ENCODE assay signal across 27 mouse cellular contexts in the genomic region with DNA sequence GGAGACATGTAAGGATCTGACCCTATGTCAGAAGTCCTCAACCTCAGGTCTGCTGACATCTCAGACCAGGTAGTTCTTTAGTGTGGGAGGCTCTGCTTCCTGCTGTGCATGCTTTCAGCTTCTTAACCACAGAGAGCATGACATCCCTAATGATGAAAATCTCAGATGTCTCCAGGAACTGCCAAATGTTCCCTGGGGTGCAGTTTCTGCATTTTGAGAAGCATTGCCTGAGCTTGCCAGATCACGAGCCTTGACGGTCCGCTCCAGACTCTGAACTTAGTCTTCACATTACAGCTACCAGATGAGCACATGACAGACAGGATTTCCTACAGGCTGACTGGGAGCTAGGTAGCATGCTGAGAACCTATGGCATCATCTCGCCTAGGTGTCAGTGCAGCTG. TPM values are rescaled to one million over a fixed set of nuclear protein-coding genes. Genes with fewer than 3 reads are reported as not detected.
A peak's percentile ranks its signal among the peaks of the same experiment; 100 is the strongest.
DNase-seq lines count a peak whose midpoint lies in the region; ATAC-seq and TF ChIP-seq lines count a peak whose summit lies in the region.
"Had no signal": no experiment of that assay in that cellular context is flagged by ENCODE, and none has a peak within 500 bp of the region (broad histone marks: within the 10 kb centered on the region; RNA-seq: fewer than 3 reads in every experiment).

No protein-coding gene starts in this region.

- ATAC-seq in embryonic facial prominence, embryonic 14.5 days (ENCODE audit: low read depth): no peak
- no peak for ATAC-seq in midbrain, postnatal 0 days (ENCODE audit: low FRiP score)
- no peak for ATAC-seq in midbrain, embryonic 13.5 days
- ATAC-seq in megakaryocyte-erythroid progenitor cell, adult 5-6 weeks (replicated peaks; ENCODE audit: low FRiP score, low TSS enrichment, poor library complexity, severe bottlenecking): no peak
- no peak for ATAC-seq in liver, embryonic 12.5 days
- ATAC-seq: midbrain, embryonic 15.5 days; Patski had no signal

- H3K4me2 ChIP-seq in embryonic facial prominence, embryonic 14.5 days (ENCODE audit: low read depth, low read length): no peak overlapping the region
- H3K4me2 ChIP-seq in midbrain, postnatal 0 days (ENCODE audit: low read depth, low read length, poor library complexity, severe bottlenecking): no peak overlapping the region
- H3K4me2 ChIP-seq in midbrain, embryonic 13.5 days (replicated peaks): no peak overlapping the region
- no peak overlapping the region for H3K4me2 ChIP-seq in liver, embryonic 12.5 days
- H3K4me2 ChIP-seq: heart, embryonic 11.5 days; hindbrain, embryonic 15.5 days; limb, embryonic 13.5 days; lung, embryonic 14.5 days; midbrain, embryonic 15.5 days; neural tube, embryonic 13.5 days had no signal

- no peaks in the 10 kb centered on the region for H3K27me3 ChIP-seq in embryonic facial prominence, embryonic 14.5 days (replicated peaks; ENCODE audit: control insufficient read depth, insufficient read depth, low read length)
- H3K27me3 ChIP-seq in embryonic facial prominence, embryonic 10.5 days (replicated peaks; ENCODE audit: low read depth, poor library complexity, severe bottlenecking): no peaks in the 10 kb centered on the region
- no peaks in the 10 kb centered on the region for H3K27me3 ChIP-seq in midbrain, postnatal 0 days (ENCODE audit: insufficient read depth, low read length)
- H3K27me3 ChIP-seq in midbrain, embryonic 13.5 days: no peaks in the 10 kb centered on the region
- H3K27me3 ChIP-seq in liver, embryonic 12.5 days (replicated peaks): no peaks in the 10 kb centered on the region
- H3K27me3 ChIP-seq: hindbrain, embryonic 15.5 days; limb, embryonic 13.5 days; midbrain, embryonic 15.5 days; neural tube, embryonic 13.5 days had no signal

- no peak overlapping the region for H3K4me3 ChIP-seq in embryonic facial prominence, embryonic 14.5 days (ENCODE audit: low read depth, low read length)
- no peak overlapping the region for H3K4me3 ChIP-seq in embryonic facial prominence, embryonic 10.5 days
- H3K4me3 ChIP-seq in midbrain, postnatal 0 days (ENCODE audit: low read depth, low read length): no peak overlapping the region
- no peak overlapping the region for H3K4me3 ChIP-seq in midbrain, embryonic 13.5 days (replicated peaks)
- no peak overlapping the region for H3K4me3 ChIP-seq in liver, embryonic 12.5 days
- H3K4me3 ChIP-seq: gastrocnemius, adult 2 months; hindbrain, embryonic 15.5 days; limb, embryonic 13.5 days; midbrain, embryonic 15.5 days; myocyte; neural tube, embryonic 13.5 days had no signal

- H3K27ac ChIP-seq in embryonic facial prominence, embryonic 14.5 days (replicated peaks; ENCODE audit: low read depth, low read length): no peak overlapping the region
- no peak overlapping the region for H3K27ac ChIP-seq in embryonic facial prominence, embryonic 10.5 days (replicated peaks)
- H3K27ac ChIP-seq in midbrain, postnatal 0 days (ENCODE audit: low read depth, low read length): no peak overlapping the region
- H3K27ac ChIP-seq in midbrain, embryonic 13.5 days: no peak overlapping the region
- no peak overlapping the region for H3K27ac ChIP-seq in liver, embryonic 12.5 days
- H3K27ac ChIP-seq: gastrocnemius, adult 2 months; hindbrain, embryonic 15.5 days; limb, embryonic 13.5 days; liver, embryonic 14.5 days; midbrain, embryonic 15.5 days; neural tube, embryonic 13.5 days had no signal

- 0 out of 2 replicates have a peak, but pooled peaks cover 3% of the 10 kb centered on the region for H3K4me1 ChIP-seq in embryonic facial prominence, embryonic 14.5 days (ENCODE audit: control insufficient read depth, insufficient read depth, low read length)
- H3K4me1 ChIP-seq in embryonic facial prominence, embryonic 10.5 days: no peaks in the 10 kb centered on the region
- H3K4me1 ChIP-seq in midbrain, postnatal 0 days (ENCODE audit: insufficient read depth, low read length): no peaks in the 10 kb centered on the region
- H3K4me1 ChIP-seq in midbrain, embryonic 13.5 days (replicated peaks): peaks cover 25% of the 10 kb centered on the region
- no peaks in the 10 kb centered on the region for H3K4me1 ChIP-seq in liver, embryonic 12.5 days
- H3K4me1 ChIP-seq: midbrain, embryonic 15.5 days had no signal

- DNase-seq in embryonic facial prominence, embryonic 14.5 days (ENCODE audit: low spot score): peak; percentile 48
- DNase-seq in embryonic facial prominence, embryonic 10.5 days (ENCODE audit: low spot score): no peak
- peak; percentile 20 for DNase-seq in midbrain, postnatal 0 days (ENCODE audit: low spot score)
- peak; percentile 33 to 53 for DNase-seq in cerebellum, postnatal 14 days
- no peak for DNase-seq in heart, adult 18-20 months
- DNase-seq: adrenal gland, adult 2 months; gastrocnemius, adult 2 months; kidney, adult 9 months; kidney, postnatal 14 days; layer of hippocampus, postnatal 36 days; lung, embryonic 14.5 days; thymus, postnatal 14 days had no signal

- 36% methylated on average over 4 of the region's 4 CpGs for WGBS in embryonic facial prominence, embryonic 14.5 days
- WGBS in embryonic facial prominence, embryonic 10.5 days: 74% methylated on average over 4 of the region's 4 CpGs
- WGBS in midbrain, postnatal 0 days: 57% methylated on average over 4 of the region's 4 CpGs
- WGBS in midbrain, embryonic 13.5 days: 65% methylated on average over 4 of the region's 4 CpGs
- WGBS in liver, embryonic 12.5 days (ENCODE audit: insufficient replicate concordance): 52% methylated on average over 4 of the region's 4 CpGs

- no peaks in the 10 kb centered on the region for H3K9me3 ChIP-seq in embryonic facial prominence, embryonic 14.5 days (ENCODE audit: control insufficient read depth, low read length)
- H3K9me3 ChIP-seq in embryonic facial prominence, embryonic 10.5 days: no peaks in the 10 kb centered on the region
- H3K9me3 ChIP-seq in midbrain, postnatal 0 days (ENCODE audit: low read length): no peaks in the 10 kb centered on the region
- no peaks in the 10 kb centered on the region for H3K9me3 ChIP-seq in midbrain, embryonic 13.5 days
- no peaks in the 10 kb centered on the region for H3K9me3 ChIP-seq in liver, embryonic 12.5 days (replicated peaks)
- H3K9me3 ChIP-seq: hindbrain, embryonic 15.5 days; limb, embryonic 13.5 days; midbrain, embryonic 15.5 days; neural tube, embryonic 13.5 days had no signal

- no peak overlapping the region for H3K9ac ChIP-seq in embryonic facial prominence, embryonic 14.5 days (ENCODE audit: low read depth, low read length)
- H3K9ac ChIP-seq in midbrain, postnatal 0 days (replicated peaks; ENCODE audit: low read length, poor library complexity, severe bottlenecking): no peak overlapping the region
- no peak overlapping the region for H3K9ac ChIP-seq in midbrain, embryonic 13.5 days (replicated peaks)
- no peak overlapping the region for H3K9ac ChIP-seq in liver, embryonic 12.5 days
- H3K9ac ChIP-seq: hindbrain, embryonic 15.5 days; limb, embryonic 13.5 days; liver, embryonic 14.5 days; lung, embryonic 14.5 days; midbrain, embryonic 15.5 days; neural tube, embryonic 13.5 days had no signal

- H3K36me3 ChIP-seq in embryonic facial prominence, embryonic 14.5 days (ENCODE audit: control insufficient read depth, insufficient read depth, low read length): no peaks in the 10 kb centered on the region
- no peaks in the 10 kb centered on the region for H3K36me3 ChIP-seq in embryonic facial prominence, embryonic 10.5 days (replicated peaks)
- H3K36me3 ChIP-seq in midbrain, postnatal 0 days (ENCODE audit: insufficient read depth, low read length): no peaks in the 10 kb centered on the region; the same call in 1 of the 2 replicates
- H3K36me3 ChIP-seq in midbrain, embryonic 13.5 days: no peaks in the 10 kb centered on the region
- H3K36me3 ChIP-seq in liver, embryonic 12.5 days: no peaks in the 10 kb centered on the region
- H3K36me3 ChIP-seq: hindbrain, embryonic 15.5 days; limb, embryonic 13.5 days; midbrain, embryonic 15.5 days; neural tube, embryonic 13.5 days had no signal

- TF ChIP-seq CTCF in midbrain, postnatal 0 days (IDR thresholded peaks at IDR 0.05): no peak

RNA-seq across cellular contexts. Expression of a gene that starts 39.2 kb away (rescaled TPM):
- 15.1 and 17.5 TPM in 2 replicates for polyA plus RNA-seq in embryonic facial prominence, embryonic 14.5 days (2014; fragmentation: Nextera tagmentation; extraction: Ambion mirVana)
- 20.2 and 25.5 TPM in 2 replicates for polyA plus RNA-seq in embryonic facial prominence, embryonic 10.5 days (2016; fragmentation: Nextera tagmentation; extraction: Ambion mirVana)
- total RNA-seq in midbrain, postnatal 0 days (2014; rRNA removed): 199 and 218 TPM in 2 replicates
- polyA plus RNA-seq in midbrain, postnatal 0 days (2015; fragmentation: Nextera tagmentation; extraction: Ambion mirVana): 178 and 181 TPM in 2 replicates
- polyA plus RNA-seq in midbrain, embryonic 13.5 days (2015; fragmentation: Nextera tagmentation; extraction: Ambion mirVana): 153 and 157 TPM in 2 replicates
- not detected in 2 replicates for total RNA-seq in megakaryocyte-erythroid progenitor cell, adult 5-6 weeks (2014; fragmentation: Nextera tagmentation)
- total RNA-seq in megakaryocyte-erythroid progenitor cell, adult 5-6 weeks (2017): not detected in 2 replicates
- total RNA-seq in heart, adult 18-20 months (2021): not detected
- polyA plus RNA-seq in liver, embryonic 12.5 days (2016; fragmentation: Nextera tagmentation; extraction: Ambion mirVana): 1.1 and 1.8 TPM in 2 replicates
- total RNA-seq: granulocyte monocyte progenitor cell, adult 5-6 weeks; hematopoietic stem cell, adult 5-6 weeks; megakaryocyte, adult 5-6 weeks had no signal
- polyA plus RNA-seq: heart, postnatal 0 days had no signal

Comparison
In these comparisons a context has a peak if more than half of its experiments do, and no peak if none do; other contexts are left out.
1. DNase-seq: peak in embryonic facial prominence, embryonic 14.5 days (single experiment), midbrain, postnatal 0 days (single experiment) and cerebellum, postnatal 14 days (2 of 2); none in embryonic facial prominence, embryonic 10.5 days (single experiment) and heart, adult 18-20 months (0 of 2).